Mouse (Mus musculus) erythroid progenitor cell, adult 5-6 weeks (primary cell): ENCODE data around the gene Entpd1. TPM values are rescaled to one million over a fixed set of nuclear protein-coding genes. Genes with fewer than 3 reads are reported as not detected.
"Not testable (repeated sequence)": the region's sequence is repeated elsewhere in the genome, so short reads cannot be mapped to it uniquely, and the experiment has no call there.

Experiments used
- ATAC-seq: replicated peaks from 2 replicates; pipeline ENCODE4 v1.8.0; 2016; ENCODE audit warnings: moderate number of reproducible peaks, mild to moderate bottlenecking, moderate TSS enrichment, inconsistent platforms; ENCODE audit not compliant: poor library complexity, low FRiP score, severe bottlenecking
- total RNA-seq, 2 experiments: library from RNA; stranded (forward) in 1 of 2; stranded (reverse) in 1 of 2; fragments of 150-400 nt in 1 of 2; fragments of 186-747, 209-891 nt in 1 of 2; gene quantifications; 2 replicates each; pipeline versions ENCODE4 v1.2.3 to v1.2.4; 2015 to 2017; ENCODE audit warnings: low replicate concordance in 2 of 2

Entpd1 gene
- total RNA-seq, 2 experiments from 2014 or later, result 6.4 to 10.5 TPM

DNA sequence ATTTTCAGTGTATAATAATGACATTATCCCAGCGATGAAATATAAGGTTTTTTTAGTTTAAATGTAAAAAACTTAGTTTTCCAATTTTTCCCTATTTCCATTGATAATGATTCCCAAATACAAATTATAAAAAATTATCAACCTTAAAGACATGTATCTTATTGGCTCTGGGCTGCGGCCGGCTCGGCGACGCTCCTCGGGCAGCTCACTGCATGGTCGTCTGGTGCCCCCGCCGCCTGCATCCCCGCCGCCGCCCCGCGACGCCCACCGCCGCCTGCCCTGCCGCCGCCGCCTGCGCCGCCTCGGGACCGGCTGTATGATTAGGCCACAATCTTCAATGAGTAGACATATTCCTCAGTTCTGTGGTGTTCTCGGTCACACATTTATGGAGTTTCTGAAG is 9.4 kb downstream of the Entpd1 start:
- not testable (repeated sequence) for ATAC-seq

GRCm38 (mm10) chr19:40625935-40626334 is 13.8 kb downstream of the Entpd1 start:
- no peak for ATAC-seq

GRCm38 (mm10) chr19:40628950-40629349 is 16.8 kb downstream of the Entpd1 start:
- ATAC-seq, result no peak

- no peak for ATAC-seq
These were observed 17.9 kb downstream of the Entpd1 start for GRCm38 (mm10) chr19:40630096-40630495.

DNA sequence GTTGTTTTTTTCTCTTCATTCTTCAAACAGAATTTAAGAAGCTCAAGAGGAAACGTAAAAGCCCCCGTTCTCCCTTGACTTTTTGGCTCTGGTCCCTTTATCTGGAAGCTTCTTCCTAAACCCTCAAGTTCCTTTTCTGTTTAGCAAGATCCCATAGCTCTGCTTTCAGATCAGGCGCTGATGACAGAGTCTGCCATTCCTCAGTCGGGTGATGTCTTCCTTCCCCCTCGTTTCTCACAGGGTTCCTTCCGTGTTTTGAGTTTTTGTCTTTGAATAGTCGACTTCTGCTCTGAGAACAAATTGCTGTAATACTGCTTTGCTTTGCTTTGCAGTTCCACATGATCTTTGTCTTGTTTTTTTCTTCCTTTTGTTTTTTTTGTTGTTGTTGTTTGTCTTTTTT is 18.4 kb downstream of the Entpd1 start:
- ATAC-seq, result no peak

- no peak for ATAC-seq
These were observed 20.0 kb downstream of the Entpd1 start for GRCm38 (mm10) chr19:40632193-40632592.

DNA sequence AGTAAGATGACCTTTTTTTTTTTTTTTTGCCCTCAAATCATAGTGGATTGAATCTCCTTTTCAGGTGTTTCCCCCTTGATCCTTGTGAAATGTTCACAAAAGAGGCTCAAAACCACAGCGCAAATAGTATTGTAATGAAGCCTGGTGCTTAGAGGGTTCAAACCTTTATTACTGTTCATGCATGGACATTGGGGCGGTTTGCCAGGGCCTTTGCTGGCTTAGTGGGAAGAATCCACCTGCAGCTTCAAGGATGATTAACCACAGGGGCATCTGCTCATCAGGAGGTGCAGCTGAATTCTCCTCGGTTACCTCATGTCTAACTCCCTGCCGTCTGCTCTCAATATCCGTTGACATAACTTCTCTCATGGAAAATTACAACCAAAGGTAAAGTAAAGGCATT is 20.5 kb downstream of the Entpd1 start:
- no peak for ATAC-seq

- no peak for ATAC-seq
These were observed 21.0 kb downstream of the Entpd1 start for GRCm38 (mm10) chr19:40633144-40633543.

GRCm38 (mm10) chr19:40637091-40637490 is 24.9 kb downstream of the Entpd1 start:
- no peak for ATAC-seq

DNA sequence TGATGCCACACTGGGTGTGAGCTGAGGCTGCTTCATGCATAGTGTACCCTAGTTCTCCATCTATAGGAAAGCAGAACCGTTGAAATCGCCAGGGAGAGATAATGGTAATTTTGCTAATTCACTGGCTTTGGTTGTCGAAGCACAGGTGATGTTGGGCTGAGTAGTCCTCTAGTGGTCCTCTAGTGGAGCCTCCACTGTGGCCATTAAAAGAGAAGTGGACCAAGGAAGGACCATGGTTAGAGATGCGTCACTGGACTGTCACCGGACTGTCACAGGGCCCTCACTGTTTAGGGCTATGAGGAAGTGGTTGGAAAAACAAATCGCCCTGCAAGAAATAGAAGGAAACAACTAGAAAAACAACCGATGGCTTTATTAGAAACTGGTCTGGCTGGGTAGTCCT is 25.4 kb downstream of the Entpd1 start:
- no peak for ATAC-seq

GRCm38 (mm10) chr19:40638582-40638981 is 26.4 kb downstream of the Entpd1 start:
- ATAC-seq, result no peak

GRCm38 (mm10) chr19:40639729-40640304 is 27.7 kb downstream of the Entpd1 start:
- no peak for ATAC-seq

- no peak for ATAC-seq
These were observed 28.6 kb downstream of the Entpd1 start for GRCm38 (mm10) chr19:40640799-40641198.

- no peak for ATAC-seq
These were observed 31.7 kb downstream of the Entpd1 start for GRCm38 (mm10) chr19:40643846-40644245.

GRCm38 (mm10) chr19:40646379-40646778 is 34.2 kb downstream of the Entpd1 start:
- no peak for ATAC-seq

- ATAC-seq, result no peak
These were observed 35.4 kb downstream of the Entpd1 start for GRCm38 (mm10) chr19:40647319-40648158.

DNA sequence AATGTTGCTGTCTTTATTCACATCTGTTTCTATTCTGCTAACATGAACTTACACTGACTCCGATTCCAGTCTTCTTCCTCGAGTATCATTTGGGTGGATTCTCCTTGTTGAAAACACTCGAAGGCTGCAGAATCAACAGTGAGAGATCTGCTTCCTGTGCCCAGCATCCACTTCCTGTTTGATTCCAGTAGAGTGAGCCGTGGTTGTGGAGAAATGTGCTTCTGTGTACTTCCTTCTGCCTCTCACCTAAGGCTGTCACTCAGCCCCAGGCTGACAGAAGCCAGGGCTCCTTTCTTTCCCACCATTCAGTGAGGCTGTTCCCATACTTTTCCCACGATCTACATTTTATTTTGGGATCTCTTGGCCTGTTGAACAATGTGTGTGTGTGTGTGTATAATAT is 37.9 kb downstream of the Entpd1 start:
- no peak for ATAC-seq

GRCm38 (mm10) chr19:40656207-40656606 is 44.0 kb downstream of the Entpd1 start:
- no peak for ATAC-seq

- ATAC-seq, result no peak
These were observed 46.1 kb downstream of the Entpd1 start for GRCm38 (mm10) chr19:40658281-40658680.

GRCm38 (mm10) chr19:40658935-40659334 is 46.8 kb downstream of the Entpd1 start:
- no peak for ATAC-seq

DNA sequence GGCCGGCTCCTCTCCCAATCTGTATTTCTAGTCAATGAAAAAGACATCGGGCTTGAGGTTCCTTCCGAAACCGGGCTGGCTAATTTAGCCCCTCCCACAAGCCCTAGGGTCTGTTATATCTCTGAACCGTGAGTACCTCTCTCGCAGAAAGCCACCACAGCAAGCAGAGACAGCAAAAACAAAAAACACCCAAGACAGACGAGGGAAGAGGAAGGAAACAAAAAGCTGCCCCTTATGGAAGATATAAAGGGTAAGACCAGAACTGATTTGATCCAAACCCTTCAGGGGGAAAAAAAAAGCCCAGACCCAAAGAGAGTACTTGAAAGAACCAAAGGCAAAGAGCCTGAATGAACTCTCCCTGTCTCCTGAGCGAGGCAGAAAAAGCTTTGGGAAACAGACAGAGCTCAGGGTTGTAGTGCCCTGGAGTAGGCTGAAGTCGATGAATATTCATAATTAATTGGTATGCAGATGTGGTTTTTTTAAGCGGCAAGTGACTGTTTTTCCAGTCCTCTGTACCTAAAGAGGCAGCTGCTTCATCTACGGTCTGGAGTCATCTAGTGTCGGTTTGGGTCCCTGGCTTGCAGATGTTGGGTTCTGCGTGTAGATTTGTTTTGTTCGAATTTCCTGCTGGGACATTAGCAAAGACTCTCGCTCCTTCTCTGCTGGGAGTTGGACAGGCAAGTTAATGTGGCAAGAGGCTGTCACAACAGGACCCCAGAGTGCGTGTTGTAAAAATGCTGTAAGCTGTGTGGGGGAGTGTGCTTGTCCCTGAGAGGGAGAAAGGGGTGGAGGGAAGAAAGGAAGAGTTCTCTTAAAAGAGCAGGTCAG is 47.7 kb downstream of the Entpd1 start:
- ATAC-seq, result no peak
